Mouse (Mus musculus) intestine, postnatal 0 days (tissue): ENCODE measurements at regions not wholly inside any gene's neighbourhood (a gene's known extent, or its start where the extent isn't known, plus 50 kb on each side); places are given as distances from the start of the nearest gene placed in this dataset.

Source experiments
- ATAC-seq: fragments of 200-750 bp; cut with Nextera tagmentation; 2 replicates; pipeline ENCODE4 v1.8.0; 2017; ENCODE audit warnings: mild to moderate bottlenecking, moderate TSS enrichment, moderate library complexity
- H3K27ac ChIP-seq: fragments of 300-500 bp; sonication (generic); 2 replicates; pipeline ENCODE4 v1.5.1; 2014; ENCODE audit warnings: mild to moderate bottlenecking, low read depth, low read length, moderate library complexity
- H3K27me3 ChIP-seq: fragments of 300-500 bp; sonication (generic); replicated peaks from 2 replicates; pipeline ENCODE4 v1.6.1; 2014; ENCODE audit warnings: low read length, mixed read lengths; ENCODE audit not compliant: control insufficient read depth, insufficient read depth
- H3K36me3 ChIP-seq: fragments of 300-500 bp; sonication (generic); 2 replicates; pipeline ENCODE4 v1.6.1; 2014; ENCODE audit warnings: mild to moderate bottlenecking, moderate library complexity; ENCODE audit not compliant: control insufficient read depth, insufficient read depth
- H3K4me1 ChIP-seq: fragments of 300-500 bp; sonication (generic); replicated peaks from 2 replicates; pipeline ENCODE4 v1.6.1; 2014; ENCODE audit warnings: antibody characterized with exemption, low read length, mixed read lengths; ENCODE audit not compliant: control insufficient read depth, insufficient read depth
- H3K4me2 ChIP-seq: fragments of 300-500 bp; sonication (generic); replicated peaks from 2 replicates; pipeline ENCODE4 v1.6.1; 2014; ENCODE audit warnings: low read depth, mild to moderate bottlenecking, moderate library complexity
- H3K4me3 ChIP-seq: fragments of 300-500 bp; sonication (generic); 2 replicates; pipeline ENCODE4 v1.5.1; 2014; ENCODE audit warnings: low read depth, low read length
- H3K9ac ChIP-seq: fragments of 300-500 bp; sonication (generic); 2 replicates; pipeline ENCODE4 v1.6.1; 2014; ENCODE audit warnings: mild to moderate bottlenecking, low read depth, low read length
- H3K9me3 ChIP-seq: fragments of 300-500 bp; sonication (generic); 2 replicates; pipeline ENCODE4 v1.6.1; 2016; ENCODE audit warnings: mixed run types; ENCODE audit not compliant: control insufficient read depth
- CTCF ChIP-seq: sonication (generic); IDR thresholded peaks from 2 replicates; pipeline ENCODE4 v1.5.1; 2016; ENCODE audit warnings: low read depth, mild to moderate bottlenecking, control low read depth, antibody characterized with exemption, moderate library complexity
- WGBS: fragments of 180-500 bp; shearing (Covaris S2); extraction: QIAGEN DNeasy Blood & Tissue Kit; methylation state at CpG from one replicate; pipeline ENCODE4 v1.1.7; 2014; 5-methylcytosine and 5-hydroxymethylcytosine counted together

DNA sequence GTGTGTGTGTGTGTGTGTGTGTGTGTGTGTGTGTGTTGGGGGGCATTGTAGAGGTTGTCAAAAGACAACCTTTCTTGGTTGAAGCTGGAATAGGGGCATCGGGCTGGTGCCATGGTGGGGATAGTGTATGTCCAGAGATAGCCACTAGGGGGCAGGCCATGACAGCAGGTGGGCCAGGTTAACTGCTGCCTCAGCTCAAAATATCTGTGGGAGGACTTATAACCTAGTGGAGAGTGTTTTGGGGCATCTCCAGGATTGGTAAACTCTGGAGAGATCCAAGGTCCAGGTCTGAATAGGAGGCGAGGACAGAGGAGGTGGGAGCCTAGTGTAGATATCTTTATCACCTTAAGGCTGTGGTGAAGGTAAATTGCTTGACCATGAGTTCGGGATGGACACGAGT is 259.3 kb downstream of the Dhx35 start:
- Histone ChIP-seq H3K27ac (no peak overlapping the region), H3K4me3 (no peak overlapping the region), H3K4me1 (no peaks in the 10 kb centered on the region), H3K9ac (no peak overlapping the region), H3K36me3 (no peaks in the 10 kb centered on the region), H3K9me3 (no peaks in the 10 kb centered on the region), H3K4me2 (no peak overlapping the region), H3K27me3 (no peaks in the 10 kb centered on the region)
- WGBS, result 51% methylated on average over 4 of the region's 4 CpGs
- ATAC-seq, result 0 out of 2 replicates have a peak, but pooled peaks have one; percentile 25
- TF ChIP-seq CTCF, result peak; percentile 92

DNA sequence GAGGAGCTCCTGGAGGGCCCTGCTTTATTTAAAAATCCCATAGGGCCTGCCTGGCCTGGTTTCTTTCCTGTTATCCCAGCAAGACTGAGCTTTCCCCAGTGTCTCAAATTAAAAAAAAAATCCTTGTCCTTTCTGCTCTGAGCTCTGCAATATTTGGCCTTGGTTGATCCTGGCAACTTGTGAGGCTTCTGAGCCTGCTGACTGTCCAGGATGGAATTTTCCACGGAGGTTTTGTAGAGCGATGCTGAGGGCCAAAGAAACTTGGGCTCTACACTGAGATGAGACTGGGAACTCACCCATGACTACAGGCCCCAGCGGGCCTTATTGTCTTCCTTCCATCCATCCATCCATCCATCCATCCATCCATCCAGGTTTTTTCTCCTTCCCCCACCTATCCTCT is 259.8 kb downstream of the Dhx35 start:
- Histone ChIP-seq H3K36me3 (no peaks in the 10 kb centered on the region), H3K27me3 (no peaks in the 10 kb centered on the region), H3K9me3 (no peaks in the 10 kb centered on the region), H3K9ac (no peak overlapping the region), H3K4me2 (no peak overlapping the region), H3K4me1 (no peaks in the 10 kb centered on the region), H3K4me3 (no peak overlapping the region), H3K27ac (no peak overlapping the region)
- no peak for ATAC-seq
- WGBS, result 87% methylated on average over 3 of the region's 3 CpGs
- no peak for TF ChIP-seq CTCF

DNA sequence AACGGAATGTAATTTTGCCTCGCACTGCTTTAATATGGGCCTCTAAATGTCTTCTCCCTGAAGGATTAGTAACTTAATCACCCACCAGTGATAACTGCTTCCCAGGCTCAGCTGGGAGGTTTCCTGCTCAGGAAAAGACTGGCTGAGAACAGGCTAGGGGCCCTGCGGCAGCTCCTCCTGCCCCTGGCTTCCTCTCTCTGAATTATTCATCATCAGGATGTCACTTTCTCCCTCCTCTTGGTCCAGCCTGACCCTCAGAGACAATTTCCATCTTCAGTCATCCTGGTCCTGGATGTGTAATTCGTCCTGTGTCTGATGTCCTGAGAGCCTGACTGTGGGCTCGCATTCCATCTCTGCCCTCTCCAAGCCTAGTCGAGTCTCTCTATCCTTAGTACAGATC is 261.2 kb downstream of the Dhx35 start:
- H3K4me1 ChIP-seq, result no peaks in the 10 kb centered on the region
- TF ChIP-seq CTCF, result no peak
- no peaks in the 10 kb centered on the region for H3K9me3 ChIP-seq
- WGBS, result 62% methylated on average over 6 of the region's 6 CpGs
- no peak overlapping the region for H3K4me3 ChIP-seq
- H3K27me3 ChIP-seq, result no peaks in the 10 kb centered on the region
- no peak for ATAC-seq
- no peak overlapping the region for H3K27ac ChIP-seq
- H3K4me2 ChIP-seq, result no peak overlapping the region
- no peak overlapping the region for H3K9ac ChIP-seq
- no peaks in the 10 kb centered on the region for H3K36me3 ChIP-seq

DNA sequence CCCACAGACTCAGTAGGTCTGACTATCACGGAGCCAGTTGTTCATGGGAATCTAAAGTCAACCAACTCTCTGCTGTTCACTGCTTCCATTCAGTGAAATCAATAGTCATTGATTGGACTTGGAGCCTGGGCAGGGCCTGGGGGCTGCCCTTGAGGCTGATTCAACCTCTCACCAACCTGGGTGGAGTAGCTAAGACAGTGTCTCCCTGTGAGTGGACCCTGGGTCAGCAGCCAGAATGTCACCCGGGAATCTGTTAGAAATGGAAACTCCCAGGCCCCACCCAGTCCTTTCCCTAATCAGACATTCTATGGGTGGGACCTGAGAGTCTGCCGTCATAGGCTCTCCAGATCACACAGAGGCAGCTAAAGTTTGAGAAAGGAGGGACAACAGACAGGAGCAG is 262.4 kb downstream of the Dhx35 start:
- Histone ChIP-seq H3K9me3 (no peaks in the 10 kb centered on the region), H3K4me1 (no peaks in the 10 kb centered on the region), H3K4me2 (no peak overlapping the region), H3K9ac (no peak overlapping the region), H3K27ac (no peak overlapping the region), H3K36me3 (no peaks in the 10 kb centered on the region), H3K27me3 (no peaks in the 10 kb centered on the region), H3K4me3 (no peak overlapping the region)
- no peak for TF ChIP-seq CTCF
- no peak for ATAC-seq
- 47% methylated on average over 3 of the region's 3 CpGs for WGBS

DNA sequence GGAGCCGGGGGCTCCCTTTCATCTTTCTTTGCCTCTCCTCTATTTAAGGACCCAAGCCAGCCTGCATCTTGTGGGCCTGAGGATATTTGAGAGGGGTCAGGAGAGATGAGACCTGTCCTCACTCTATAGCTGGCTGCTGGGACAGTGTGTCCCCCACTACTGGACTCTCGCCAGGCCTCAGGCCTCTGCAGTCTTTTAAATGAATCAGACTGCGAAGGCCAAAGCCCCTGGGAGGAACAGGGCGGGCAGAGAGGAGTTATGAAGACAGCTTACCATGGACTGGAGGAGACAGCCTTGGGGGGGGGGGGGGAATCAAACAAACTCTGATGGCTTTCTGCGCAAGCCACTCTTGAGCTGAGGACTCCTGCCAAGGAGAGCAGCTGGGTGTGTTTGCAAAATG is 262.9 kb downstream of the Dhx35 start:
- no peak for ATAC-seq
- H3K4me3 ChIP-seq, result no peak overlapping the region
- 67% methylated on average over 5 of the region's 5 CpGs for WGBS
- no peak for TF ChIP-seq CTCF
- H3K4me2 ChIP-seq, result no peak overlapping the region
- H3K9ac ChIP-seq, result no peak overlapping the region
- no peaks in the 10 kb centered on the region for H3K27me3 ChIP-seq
- no peaks in the 10 kb centered on the region for H3K36me3 ChIP-seq
- no peaks in the 10 kb centered on the region for H3K9me3 ChIP-seq
- H3K4me1 ChIP-seq, result no peaks in the 10 kb centered on the region
- H3K27ac ChIP-seq, result no peak overlapping the region

DNA sequence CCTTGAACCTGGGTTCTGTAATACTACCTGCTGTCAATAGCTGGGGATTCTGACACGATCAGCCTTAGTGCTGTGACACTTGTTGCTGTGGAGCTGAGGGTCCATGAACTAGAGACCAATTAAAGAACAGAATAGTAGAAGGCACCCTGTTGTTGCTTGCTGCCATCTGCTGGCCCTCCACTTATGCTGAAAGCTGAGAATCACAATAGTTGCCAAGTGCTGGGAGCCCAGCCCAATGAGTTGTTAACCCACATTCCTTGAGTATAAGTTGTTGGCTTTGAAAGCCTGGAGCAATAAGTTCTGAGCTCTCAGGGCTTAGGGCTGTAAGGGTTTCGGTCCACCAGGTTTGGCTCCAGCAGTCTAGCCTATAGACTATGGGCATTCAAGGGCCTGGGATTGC is 267.7 kb downstream of the Dhx35 start:
- H3K4me1 ChIP-seq, result no peaks in the 10 kb centered on the region
- peak; percentile 37 for TF ChIP-seq CTCF
- H3K4me2 ChIP-seq, result no peak overlapping the region
- H3K27ac ChIP-seq, result no peak overlapping the region
- no peaks in the 10 kb centered on the region for H3K27me3 ChIP-seq
- H3K4me3 ChIP-seq, result no peak overlapping the region
- ATAC-seq, result no peak
- no peaks in the 10 kb centered on the region for H3K9me3 ChIP-seq
- 84% methylated on average over 2 of the region's 2 CpGs for WGBS
- no peaks in the 10 kb centered on the region for H3K36me3 ChIP-seq
- H3K9ac ChIP-seq, result no peak overlapping the region

DNA sequence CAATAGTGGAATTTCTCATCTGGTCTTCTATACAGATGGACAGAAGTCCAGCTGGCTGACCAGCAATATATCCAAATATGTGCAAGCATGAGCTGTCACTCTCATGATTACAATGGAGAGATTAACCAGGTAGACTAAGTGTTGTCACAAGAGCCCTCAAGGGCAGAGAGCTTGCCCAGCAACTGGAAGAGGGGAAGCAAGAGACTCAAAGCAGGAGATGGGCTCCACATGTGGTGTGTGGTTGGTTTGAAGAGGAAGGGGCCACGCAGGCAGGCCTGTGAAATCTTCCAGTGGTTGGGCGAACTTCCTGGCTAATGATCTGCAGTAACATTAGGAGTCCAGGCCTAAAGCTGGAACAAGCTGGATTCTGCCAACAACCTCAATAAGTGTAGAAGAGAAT is 268.1 kb downstream of the Dhx35 start:
- 86% methylated on average over 2 of the region's 2 CpGs for WGBS
- Histone ChIP-seq H3K4me2 (no peak overlapping the region), H3K27ac (no peak overlapping the region)

More for the DNA sequence above, 268.1 kb downstream of the Dhx35 start:
- no peak for ATAC-seq
- H3K27me3 ChIP-seq, result no peaks in the 10 kb centered on the region
- TF ChIP-seq CTCF, result no peak
- no peaks in the 10 kb centered on the region for H3K4me1 ChIP-seq
- H3K4me3 ChIP-seq, result no peak overlapping the region
- H3K9me3 ChIP-seq, result no peaks in the 10 kb centered on the region
- no peak overlapping the region for H3K9ac ChIP-seq
- H3K36me3 ChIP-seq, result no peaks in the 10 kb centered on the region
